Mouse (Mus musculus) thymus, postnatal 0 days (tissue): Measurements from ENCODE around the gene Wdr62. TPM values are rescaled to one million over a fixed set of nuclear protein-coding genes. Genes with fewer than 3 reads are reported as not detected.
"Not testable (repeated sequence)": the region's sequence is repeated elsewhere in the genome, so short reads cannot be mapped to it uniquely, and the experiment has no call there.

Experiments
- DNase-seq: peaks from one replicate; pipeline ENCODE4 v3.0.0-alpha.2; 2015; ENCODE audit warnings: low spot score
- polyA plus RNA-seq: library from polyadenylated mRNA; unstranded; fragments of >200 nt; fragmentation: Nextera tagmentation; extraction: Ambion mirVana; gene quantifications from 2 replicates; pipeline ENCODE4 v1.2.1, GENCODE M21; 2015

The Wdr62 gene
- polyA plus RNA-seq, 1 experiment from 2014 or later, result 7.8 TPM

- DNase-seq, result not testable (repeated sequence)
Measured at GRCm38 (mm10) chr7:30206364-30206763, 73.9 kb downstream of the Wdr62 start.

- peak; percentile 53 for DNase-seq
Measured at GRCm38 (mm10) chr7:30205383-30205782, 74.8 kb downstream of the Wdr62 start.

GRCm38 (mm10) chr7:30204380-30204779, 75.8 kb downstream of the Wdr62 start:
- no peak for DNase-seq

- DNase-seq, result no peak
Measured at GRCm38 (mm10) chr7:30202895-30203690, 77.1 kb downstream of the Wdr62 start.

- not testable (repeated sequence) for DNase-seq
Measured at GRCm38 (mm10) chr7:30200661-30201060, 79.6 kb downstream of the Wdr62 start.

- DNase-seq, result no peak
Measured at GRCm38 (mm10) chr7:30200200-30200599, 80.0 kb downstream of the Wdr62 start.

GRCm38 (mm10) chr7:30199498-30200139, 80.6 kb downstream of the Wdr62 start:
- no peak for DNase-seq

GRCm38 (mm10) chr7:30198481-30198971, 81.7 kb downstream of the Wdr62 start, which contains the start of gene Capns1:
Gene Capns1, minus strand, starts transcription at chr7:30198811.
- peak; percentile 84 for DNase-seq

GRCm38 (mm10) chr7:30197592-30198129, 82.6 kb downstream of the Wdr62 start:
- DNase-seq, result no peak

- no peak for DNase-seq
Measured at GRCm38 (mm10) chr7:30196171-30196570, 84.0 kb downstream of the Wdr62 start.

GRCm38 (mm10) chr7:30195461-30195860, 84.8 kb downstream of the Wdr62 start:
- no peak for DNase-seq

GRCm38 (mm10) chr7:30194884-30195283, 85.3 kb downstream of the Wdr62 start:
- DNase-seq, result peak; percentile 93

GRCm38 (mm10) chr7:30194101-30194831, 86.0 kb downstream of the Wdr62 start:
- DNase-seq, result peak; percentile 28

GRCm38 (mm10) chr7:30193581-30194100, 86.6 kb downstream of the Wdr62 start:
- DNase-seq, result peak; percentile 35

- DNase-seq, result no peak
Measured at GRCm38 (mm10) chr7:30193013-30193412, 87.2 kb downstream of the Wdr62 start.

GRCm38 (mm10) chr7:30192088-30192487, 88.1 kb downstream of the Wdr62 start:
- DNase-seq, result no peak

Other genes with a start within 250 kb of the Wdr62 start
- gene Zfp14, start 229.0 kb downstream of the Wdr62 start, polyA plus RNA-seq, result 2.4 and 3.1 TPM in 2 replicates
- gene Zfp82, start 207.5 kb downstream of the Wdr62 start, polyA plus RNA-seq, result 6.8 and 7.1 TPM in 2 replicates
- gene Gm26920, start 190.0 kb downstream of the Wdr62 start, polyA plus RNA-seq, result 1.3 and 1.4 TPM in 2 replicates
- gene Zfp566, start 189.9 kb downstream of the Wdr62 start, polyA plus RNA-seq, result 9.2 and 10.6 TPM in 2 replicates
- gene Zfp260, start 185.6 kb downstream of the Wdr62 start, polyA plus RNA-seq, result 59.0 and 59.7 TPM in 2 replicates
- gene Zfp382, start 158.5 kb downstream of the Wdr62 start, polyA plus RNA-seq, result 10.9 and 13.6 TPM in 2 replicates
- gene Zfp146, start 110.7 kb downstream of the Wdr62 start, polyA plus RNA-seq, result 7.6 and 9.6 TPM in 2 replicates
- gene Cox7a1, start 96.3 kb downstream of the Wdr62 start, polyA plus RNA-seq, result 9.2 and 11.6 TPM in 2 replicates
- gene Capns1, start 81.6 kb downstream of the Wdr62 start, polyA plus RNA-seq, result 66.9 and 76.2 TPM in 2 replicates
- 134 and 137 TPM in 2 replicates for gene Polr2i, start 48.5 kb downstream of the Wdr62 start, polyA plus RNA-seq
- 149 and 155 TPM in 2 replicates for gene Tbcb, start 48.1 kb downstream of the Wdr62 start, polyA plus RNA-seq
- 0.26 and 0.78 TPM in 2 replicates for gene Ovol3, start 44.7 kb downstream of the Wdr62 start, polyA plus RNA-seq
- gene Thap8, start 325 bp downstream of the Wdr62 start, polyA plus RNA-seq, result 0.19 and 0.23 TPM in 2 replicates
- 1.2 and 1.9 TPM in 2 replicates for gene Clip3, start 11.3 kb upstream of the Wdr62 start, polyA plus RNA-seq
- gene Alkbh6, start 28.3 kb upstream of the Wdr62 start, polyA plus RNA-seq, result 71.3 and 71.8 TPM in 2 replicates
- 7.6 and 9.5 TPM in 2 replicates for gene Syne4, start 34.4 kb upstream of the Wdr62 start, polyA plus RNA-seq
- gene E130208F15Rik, start 41.3 kb upstream of the Wdr62 start, polyA plus RNA-seq, result 0.68 and 2.0 TPM in 2 replicates
- 19.0 and 22.7 TPM in 2 replicates for gene Sdhaf1, start 43.5 kb upstream of the Wdr62 start, polyA plus RNA-seq
- 0.14 and 0.18 TPM in 2 replicates for gene Lrfn3, start 82.4 kb upstream of the Wdr62 start, polyA plus RNA-seq
- 112 and 116 TPM in 2 replicates for gene Tyrobp, start 133.3 kb upstream of the Wdr62 start, polyA plus RNA-seq
- gene Hcst, start 139.4 kb upstream of the Wdr62 start, polyA plus RNA-seq, result 110 and 139 TPM in 2 replicates
- gene Nfkbid, start 141.3 kb upstream of the Wdr62 start, polyA plus RNA-seq, result 20.2 and 20.3 TPM in 2 replicates
- 1.3 and 2.8 TPM in 2 replicates for gene Aplp1, start 165.1 kb upstream of the Wdr62 start, polyA plus RNA-seq
- 0.10 and 0.17 TPM in 2 replicates for gene Kirrel2, start 177.3 kb upstream of the Wdr62 start, polyA plus RNA-seq
- 0.29 and 0.46 TPM in 2 replicates for gene Nphs1, start 177.9 kb upstream of the Wdr62 start, polyA plus RNA-seq
- not detected in 2 replicates for gene Prodh2, start 213.2 kb upstream of the Wdr62 start, polyA plus RNA-seq